Mouse (Mus musculus) heart, embryonic 14.5 days (tissue): ENCODE results near the gene Itga5. TPM values are rescaled to one million over a fixed set of nuclear protein-coding genes. Genes with fewer than 3 reads are reported as not detected.
A peak's percentile ranks its signal among the peaks of the same experiment; 100 is the strongest.

Experiments
- ATAC-seq: fragments of 200-750 bp; cut with Nextera tagmentation; 2 replicates; pipeline ENCODE4 v1.8.0; 2017; ENCODE audit warnings: low read depth, moderate TSS enrichment; ENCODE audit not compliant: insufficient number of reproducible peaks, insufficient read depth, low FRiP score
- H3K27ac ChIP-seq, 2 experiments: fragments of 200-500 bp in 1 of 2; fragments of 300-500 bp in 1 of 2; sonication (generic) in 1 of 2; replicated peaks in 1 of 2; 2 replicates each; pipeline ENCODE4 v1.5.1; 2012 to 2014; ENCODE audit warnings: low read depth in 2 of 2, low read length in 2 of 2, control low read depth in 1 of 2, mild to moderate bottlenecking in 1 of 2, mixed read lengths in 1 of 2; ENCODE audit not compliant: control insufficient read depth in 1 of 2, insufficient read depth in 1 of 2
- H3K27me3 ChIP-seq: fragments of 300-500 bp; sonication (generic); 2 replicates; pipeline ENCODE4 v1.6.1; 2014; ENCODE audit warnings: mild to moderate bottlenecking, low read length, control low read depth; ENCODE audit not compliant: control insufficient read depth, insufficient read depth
- H3K36me3 ChIP-seq: fragments of 300-500 bp; sonication (generic); 2 replicates; pipeline ENCODE4 v1.6.1; 2014; ENCODE audit warnings: mild to moderate bottlenecking, control low read depth, low read length, mixed read lengths; ENCODE audit not compliant: control insufficient read depth, insufficient read depth
- H3K4me1 ChIP-seq, 2 experiments: fragments of 200-500 bp in 1 of 2; fragments of 300-500 bp in 1 of 2; sonication (generic) in 1 of 2; 2 replicates each; pipeline ENCODE4 v1.6.1; 2012 to 2014; ENCODE audit warnings: low read length in 2 of 2, control low read depth in 1 of 2, mixed read lengths in 1 of 2; ENCODE audit not compliant: control insufficient read depth in 2 of 2, insufficient read depth in 2 of 2
- H3K4me2 ChIP-seq: fragments of 300-500 bp; sonication (generic); 2 replicates; pipeline ENCODE4 v1.6.1; 2014; ENCODE audit warnings: mild to moderate bottlenecking, low read length
- H3K4me3 ChIP-seq, 2 experiments: fragments of 200-500 bp in 1 of 2; fragments of 300-500 bp in 1 of 2; sonication (generic) in 1 of 2; 2 replicates each; pipeline ENCODE4 v1.5.1; 2012 to 2014; ENCODE audit warnings: low read length in 2 of 2, mild to moderate bottlenecking in 2 of 2, control low read depth in 1 of 2, low read depth in 1 of 2, moderate library complexity in 1 of 2; ENCODE audit not compliant: control insufficient read depth in 1 of 2, insufficient read depth in 1 of 2
- H3K9ac ChIP-seq: fragments of 300-500 bp; sonication (generic); 2 replicates; pipeline ENCODE4 v1.6.1; 2014; ENCODE audit warnings: mild to moderate bottlenecking, low read length
- H3K9me3 ChIP-seq: fragments of 300-500 bp; sonication (generic); 2 replicates; pipeline ENCODE4 v1.6.1; 2016; ENCODE audit warnings: low read length, control low read depth; ENCODE audit not compliant: control insufficient read depth
- WGBS: fragments of 180-500 bp; shearing (Covaris S2); extraction: QIAGEN DNeasy Blood & Tissue Kit; methylation state at CpG from one replicate; pipeline ENCODE4 v1.1.7; 2014; 5-methylcytosine and 5-hydroxymethylcytosine counted together
- polyA plus RNA-seq: library from polyadenylated mRNA; unstranded; fragments of >200 nt; fragmentation: Nextera tagmentation; extraction: Ambion mirVana; gene quantifications from 2 replicates; pipeline ENCODE4 v1.2.1, GENCODE M21; 2014

Itga5 gene
- polyA plus RNA-seq, 1 experiment from 2014 or later, result 76.2 TPM

- H3K36me3 ChIP-seq, result peaks cover 6% of the 10 kb centered on the region
- H3K9me3 ChIP-seq, result no peaks in the 10 kb centered on the region
- ATAC-seq, result no peak
- WGBS, result 57% methylated on average over 4 of the region's 4 CpGs
- peak overlapping the region; percentile 86 for H3K4me2 ChIP-seq
- H3K4me1 ChIP-seq, result peaks cover 12 to 25% of the 10 kb centered on the region in 2 experiments
- no peak overlapping the region for H3K9ac ChIP-seq
- no peak overlapping the region for H3K27ac ChIP-seq
- peak overlapping the region in 1 of 2 experiments; percentile 64; a peak in 1 of 4 replicates for H3K4me3 ChIP-seq
- H3K27me3 ChIP-seq, result peaks cover 43% of the 10 kb centered on the region
Measured at GRCm38 (mm10) chr15:103338829-103339165, 27.8 kb downstream of the Itga5 start.

GRCm38 (mm10) chr15:103336996-103337667 lies 29.4 kb downstream of the Itga5 start:
- Histone ChIP-seq H3K9ac (no peak overlapping the region), H3K27me3 (peaks cover 43% of the 10 kb centered on the region), H3K36me3 (no peaks in the 10 kb centered on the region), H3K27ac (no peak overlapping the region), H3K4me1 (peaks cover 12 to 27% of the 10 kb centered on the region in 2 experiments), H3K9me3 (no peaks in the 10 kb centered on the region), H3K4me3 (no peak overlapping the region), H3K4me2 (no peak overlapping the region)
- 31% methylated on average over 11 of the region's 11 CpGs for WGBS
- ATAC-seq, result no peak

GRCm38 (mm10) chr15:103335488-103336235 lies 30.9 kb downstream of the Itga5 start:
- Histone ChIP-seq H3K9ac (no peak overlapping the region), H3K4me1 (peaks cover 9 to 20% of the 10 kb centered on the region in 2 experiments; a peak in 3 of 4 replicates), H3K27me3 (peaks cover 32% of the 10 kb centered on the region), H3K4me3 (no peak overlapping the region), H3K27ac (no peak overlapping the region), H3K4me2 (no peak overlapping the region), H3K9me3 (no peaks in the 10 kb centered on the region), H3K36me3 (no peaks in the 10 kb centered on the region)
- ATAC-seq, result no peak
- WGBS, result 27% methylated on average over 7 of the region's 7 CpGs

- no peak overlapping the region for H3K4me2 ChIP-seq
- H3K4me3 ChIP-seq, result no peak overlapping the region
- H3K36me3 ChIP-seq, result no peaks in the 10 kb centered on the region
- WGBS, result 51% methylated on average over 3 of the region's 3 CpGs
- no peak for ATAC-seq
- H3K27ac ChIP-seq, result no peak overlapping the region
- H3K4me1 ChIP-seq, result peaks cover 5 to 14% of the 10 kb centered on the region in 2 experiments; a peak in 2 of 4 replicates
- no peak overlapping the region for H3K9ac ChIP-seq
- peaks cover 29% of the 10 kb centered on the region for H3K27me3 ChIP-seq
- H3K9me3 ChIP-seq, result no peaks in the 10 kb centered on the region
Measured at GRCm38 (mm10) chr15:103335040-103335439, 31.5 kb downstream of the Itga5 start.

GRCm38 (mm10) chr15:103334194-103334593 lies 32.4 kb downstream of the Itga5 start:
- H3K27me3 ChIP-seq, result peaks cover 21% of the 10 kb centered on the region
- H3K9me3 ChIP-seq, result no peaks in the 10 kb centered on the region
- no peak overlapping the region for H3K9ac ChIP-seq
- H3K4me1 ChIP-seq, result peaks cover 2 to 6% of the 10 kb centered on the region in 2 experiments; a peak in 1 of 4 replicates
- no peak overlapping the region for H3K27ac ChIP-seq
- WGBS, result 33% methylated on average over 2 of the region's 2 CpGs
- ATAC-seq, result no peak
- no peak overlapping the region for H3K4me3 ChIP-seq
- H3K4me2 ChIP-seq, result no peak overlapping the region
- no peaks in the 10 kb centered on the region for H3K36me3 ChIP-seq

- no peak overlapping the region for H3K4me2 ChIP-seq
- ATAC-seq, result no peak
- 72% methylated on average over 5 of the region's 5 CpGs for WGBS
- no peak overlapping the region for H3K4me3 ChIP-seq
- H3K4me1 ChIP-seq, result peaks cover 2 to 6% of the 10 kb centered on the region in 2 experiments; a peak in 1 of 4 replicates
- H3K9me3 ChIP-seq, result no peaks in the 10 kb centered on the region
- peaks cover 16% of the 10 kb centered on the region for H3K27me3 ChIP-seq
- H3K9ac ChIP-seq, result no peak overlapping the region
- no peak overlapping the region for H3K27ac ChIP-seq
- no peaks in the 10 kb centered on the region for H3K36me3 ChIP-seq
Measured at GRCm38 (mm10) chr15:103333738-103334137, 32.8 kb downstream of the Itga5 start.

GRCm38 (mm10) chr15:103333081-103333615 lies 33.4 kb downstream of the Itga5 start:
- WGBS, result 59% methylated on average over 5 of the region's 5 CpGs
- H3K9ac ChIP-seq, result no peak overlapping the region
- no peak for ATAC-seq

More at GRCm38 (mm10) chr15:103333081-103333615, 33.4 kb downstream of the Itga5 start:
- Histone ChIP-seq H3K4me3 (no peak overlapping the region), H3K9me3 (no peaks in the 10 kb centered on the region), H3K27ac (no peak overlapping the region), H3K27me3 (peaks cover 10% of the 10 kb centered on the region), H3K4me1 (peaks cover 2 to 6% of the 10 kb centered on the region in 2 experiments; a peak in 1 of 4 replicates), H3K36me3 (no peaks in the 10 kb centered on the region), H3K4me2 (no peak overlapping the region)
